Mouse (Mus musculus) ES-E14 (cell line): ENCODE data around the gene Arf3.

Experiments
- CHD2 ChIP-seq: IDR thresholded peaks from 2 replicates; pipeline ENCODE4 v1.6.1; 2014; ENCODE audit warnings: mild to moderate bottlenecking, low read depth, low read length, inconsistent platforms
- HCFC1 ChIP-seq: IDR thresholded peaks from 2 replicates; pipeline ENCODE4 v1.6.1; 2012; ENCODE audit warnings: low read length, inconsistent platforms, borderline replicate concordance; ENCODE audit not compliant: insufficient read depth
- MAFK ChIP-seq: IDR thresholded peaks from 2 replicates; pipeline ENCODE4 v1.6.1; 2014; ENCODE audit warnings: mild to moderate bottlenecking, low read depth, low read length, inconsistent platforms; ENCODE audit not compliant: insufficient read depth
- ZC3H11A ChIP-seq: IDR thresholded peaks from 2 replicates; pipeline ENCODE4 v1.6.1; 2012; ENCODE audit warnings: low read depth, mild to moderate bottlenecking, inconsistent platforms, low read length, borderline replicate concordance
- ZNF384 ChIP-seq: IDR thresholded peaks from 2 replicates; pipeline ENCODE4 v1.6.1; 2012; ENCODE audit warnings: low read depth, low read length, inconsistent platforms

DNA sequence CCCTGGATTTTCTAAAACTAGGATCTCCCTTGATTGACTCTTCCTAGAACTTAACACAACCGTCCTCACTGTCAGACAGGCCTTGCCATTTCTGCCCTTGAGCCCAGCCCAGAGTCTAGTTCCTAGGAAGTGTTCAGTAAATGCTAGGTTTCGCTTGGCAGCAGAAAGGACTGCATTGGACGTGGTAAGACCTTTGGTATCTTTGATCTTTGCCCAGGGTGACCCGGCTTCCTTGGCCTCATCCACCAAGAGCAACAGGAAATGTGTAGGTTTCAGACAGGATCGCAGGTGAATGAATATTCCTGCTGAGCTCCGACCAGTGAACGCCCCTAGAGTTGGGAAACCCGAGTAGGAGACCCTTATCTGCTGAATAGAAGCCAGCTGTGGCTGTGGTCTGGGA is 39.9 kb upstream of the Arf3 start:
- no peak for TF ChIP-seq ZC3H11A
- TF ChIP-seq MAFK: no peak
- no peak for TF ChIP-seq ZNF384
- TF ChIP-seq HCFC1: no peak
- TF ChIP-seq CHD2: no peak
